Comparison of ENCODE assay signal across 8 mouse cellular contexts in the genomic region with DNA sequence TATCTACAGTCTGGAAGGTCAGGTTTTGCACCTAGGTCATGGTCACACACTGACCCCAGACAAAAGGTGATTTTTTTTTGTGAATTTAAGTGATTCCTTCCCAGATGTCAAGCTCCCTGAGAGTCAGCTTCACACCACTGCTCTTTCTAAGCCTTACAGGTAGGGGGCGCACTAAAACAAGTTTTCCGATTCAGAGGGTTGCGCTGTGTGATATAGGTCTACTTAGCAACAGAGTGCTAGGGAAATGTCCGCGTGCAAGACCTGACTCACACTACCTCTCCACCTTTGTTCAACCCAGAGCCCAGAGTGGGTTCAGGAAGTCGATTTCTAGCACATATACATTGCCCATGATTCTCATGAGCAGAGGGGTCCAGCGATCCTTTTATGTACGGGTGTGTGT.
DNase-seq lines count a peak whose midpoint lies in the region; ATAC-seq and TF ChIP-seq lines count a peak whose summit lies in the region.

No protein-coding gene starts in this region.

- TF ChIP-seq EP300 in liver, embryonic 14.5 days (IDR thresholded peaks at IDR 0.05; ENCODE audit: low read depth) = no peak

- WGBS in forebrain, embryonic 16.5 days = 8% methylated on average over 8 of the region's 8 CpGs
- WGBS in intestine, postnatal 0 days = 9% methylated on average over 8 of the region's 8 CpGs
- 4% methylated on average over 8 of the region's 8 CpGs for WGBS in liver, embryonic 14.5 days (ENCODE audit: insufficient replicate concordance)
- WGBS in neural tube, embryonic 12.5 days = 7% methylated on average over 8 of the region's 8 CpGs

- H3K27ac ChIP-seq in forebrain, embryonic 16.5 days (ENCODE audit: low read length) = no peak overlapping the region
- no peak overlapping the region for H3K27ac ChIP-seq in intestine, postnatal 0 days (ENCODE audit: low read depth, low read length)
- no peak overlapping the region for H3K27ac ChIP-seq in liver, embryonic 14.5 days
- no peak overlapping the region for H3K27ac ChIP-seq in neural tube, embryonic 12.5 days

- peak; percentile 83 for ATAC-seq in forebrain, embryonic 16.5 days
- no peak for ATAC-seq in intestine, postnatal 0 days
- ATAC-seq in liver, embryonic 14.5 days (ENCODE audit: insufficient read depth) = no peak
- ATAC-seq in neural tube, embryonic 12.5 days (ENCODE audit: low FRiP score, low read depth) = peak; percentile 63; the same call in 1 of the 2 replicates

- H3K9me3 ChIP-seq in forebrain, embryonic 16.5 days (ENCODE audit: control insufficient read depth, low read length) = 0 out of 2 replicates have a peak, but pooled peaks cover 2% of the 10 kb centered on the region
- no peaks in the 10 kb centered on the region for H3K9me3 ChIP-seq in intestine, postnatal 0 days (ENCODE audit: control insufficient read depth)
- H3K9me3 ChIP-seq in liver, embryonic 14.5 days (ENCODE audit: control insufficient read depth, low read length) = no peaks in the 10 kb centered on the region
- no peaks in the 10 kb centered on the region for H3K9me3 ChIP-seq in neural tube, embryonic 12.5 days

- H3K4me2 ChIP-seq in forebrain, embryonic 16.5 days (ENCODE audit: low read length) = peak overlapping the region; percentile 46
- H3K4me2 ChIP-seq in intestine, postnatal 0 days (replicated peaks; ENCODE audit: low read depth) = no peak overlapping the region
- no peak overlapping the region for H3K4me2 ChIP-seq in liver, embryonic 14.5 days (ENCODE audit: low read depth)
- peak overlapping the region; percentile 48 for H3K4me2 ChIP-seq in neural tube, embryonic 12.5 days (replicated peaks)

- DNase-seq in right cerebral cortex, adult 18-20 months = peak; percentile 46
- no peak for DNase-seq in right cerebral cortex, postnatal 14 days
- peak; percentile 69 for DNase-seq in cerebellum, adult 11-12 months
- DNase-seq in liver, embryonic 14.5 days (ENCODE audit: low read depth in 3 of 3, low spot score in 3 of 3) = peak in 1 of 3 experiments; percentile 30
- DNase-seq in thymus, postnatal 10 days (ENCODE audit: low spot score in 2 of 2) = peak; percentile 40 to 83

- no peak overlapping the region for H3K9ac ChIP-seq in forebrain, embryonic 16.5 days (replicated peaks; ENCODE audit: low read depth, low read length)
- no peak overlapping the region for H3K9ac ChIP-seq in intestine, postnatal 0 days (ENCODE audit: low read depth, low read length)
- no peak overlapping the region for H3K9ac ChIP-seq in liver, embryonic 14.5 days (replicated peaks)
- H3K9ac ChIP-seq in neural tube, embryonic 12.5 days = no peak overlapping the region

- H3K4me3 ChIP-seq in forebrain, embryonic 16.5 days (replicated peaks; ENCODE audit: low read length) = 0 out of 2 replicates have a peak overlapping the region, but pooled peaks have one; percentile 15
- H3K4me3 ChIP-seq in intestine, postnatal 0 days (ENCODE audit: low read depth, low read length) = no peak overlapping the region
- no peak overlapping the region for H3K4me3 ChIP-seq in liver, embryonic 14.5 days (ENCODE audit: insufficient read depth in 1 of 2, low read depth in 2 of 2, low read length in 2 of 2)
- H3K4me3 ChIP-seq in neural tube, embryonic 12.5 days = no peak overlapping the region

- peak; percentile 85 for TF ChIP-seq CTCF in intestine, postnatal 0 days (IDR thresholded peaks at IDR 0.05; ENCODE audit: low read depth)
- peak; percentile 72 for TF ChIP-seq CTCF in liver, embryonic 14.5 days (IDR thresholded peaks at IDR 0.05; ENCODE audit: low read depth)

- no peaks in the 10 kb centered on the region for H3K36me3 ChIP-seq in forebrain, embryonic 16.5 days (ENCODE audit: control insufficient read depth, insufficient read depth)
- H3K36me3 ChIP-seq in intestine, postnatal 0 days (ENCODE audit: control insufficient read depth, insufficient read depth) = no peaks in the 10 kb centered on the region
- H3K36me3 ChIP-seq in liver, embryonic 14.5 days (replicated peaks; ENCODE audit: control insufficient read depth, insufficient read depth, low read depth) = no peaks in the 10 kb centered on the region
- no peaks in the 10 kb centered on the region for H3K36me3 ChIP-seq in neural tube, embryonic 12.5 days

- H3K4me1 ChIP-seq in forebrain, embryonic 16.5 days (replicated peaks; ENCODE audit: control insufficient read depth, insufficient read depth, low read length) = peaks cover 3% of the 10 kb centered on the region; the same call in 1 of the 2 replicates
- no peaks in the 10 kb centered on the region for H3K4me1 ChIP-seq in intestine, postnatal 0 days (replicated peaks; ENCODE audit: control insufficient read depth, insufficient read depth, low read length)
- H3K4me1 ChIP-seq in liver, embryonic 14.5 days (replicated peaks; ENCODE audit: control insufficient read depth in 2 of 2, insufficient read depth in 2 of 2, low read length in 1 of 2) = no peaks in the 10 kb centered on the region
- no peaks in the 10 kb centered on the region for H3K4me1 ChIP-seq in neural tube, embryonic 12.5 days

- no peaks in the 10 kb centered on the region; the same call in 1 of the 2 replicates for H3K27me3 ChIP-seq in forebrain, embryonic 16.5 days (replicated peaks; ENCODE audit: control insufficient read depth, insufficient read depth, low read length)
- H3K27me3 ChIP-seq in intestine, postnatal 0 days (replicated peaks; ENCODE audit: control insufficient read depth, insufficient read depth, low read length) = no peaks in the 10 kb centered on the region; the same call in 1 of the 2 replicates
- no peaks in the 10 kb centered on the region for H3K27me3 ChIP-seq in liver, embryonic 14.5 days (ENCODE audit: control insufficient read depth, insufficient read depth, low read length)
- H3K27me3 ChIP-seq in neural tube, embryonic 12.5 days (replicated peaks) = no peaks in the 10 kb centered on the region

Comparison
In these comparisons a context has a peak if more than half of its experiments do, and no peak if none do; other contexts are left out.
1. ATAC-seq: peak in forebrain, embryonic 16.5 days (single experiment) and neural tube, embryonic 12.5 days (single experiment); none in intestine, postnatal 0 days (single experiment) and liver, embryonic 14.5 days (single experiment).
2. H3K4me2 ChIP-seq: peak in forebrain, embryonic 16.5 days (single experiment) and neural tube, embryonic 12.5 days (single experiment); none in intestine, postnatal 0 days (single experiment) and liver, embryonic 14.5 days (single experiment).